Mouse (Mus musculus) E14TG2a.4 (cell line): ENCODE data around the gene Amtn.

ENCODE experiments used
- CTCF ChIP-seq: conservative IDR thresholded peaks from 2 replicates; pipeline ENCODE4 v1.5.1; 2014; ENCODE audit warnings: low read length
- NANOG ChIP-seq: IDR thresholded peaks from 2 replicates; pipeline ENCODE4 v1.6.1; 2014; ENCODE audit warnings: borderline replicate concordance, low read length, mixed read lengths
- POU5F1 ChIP-seq: IDR thresholded peaks from 2 replicates; pipeline ENCODE4 v1.6.1; 2014; ENCODE audit warnings: low read length, borderline replicate concordance

DNA sequence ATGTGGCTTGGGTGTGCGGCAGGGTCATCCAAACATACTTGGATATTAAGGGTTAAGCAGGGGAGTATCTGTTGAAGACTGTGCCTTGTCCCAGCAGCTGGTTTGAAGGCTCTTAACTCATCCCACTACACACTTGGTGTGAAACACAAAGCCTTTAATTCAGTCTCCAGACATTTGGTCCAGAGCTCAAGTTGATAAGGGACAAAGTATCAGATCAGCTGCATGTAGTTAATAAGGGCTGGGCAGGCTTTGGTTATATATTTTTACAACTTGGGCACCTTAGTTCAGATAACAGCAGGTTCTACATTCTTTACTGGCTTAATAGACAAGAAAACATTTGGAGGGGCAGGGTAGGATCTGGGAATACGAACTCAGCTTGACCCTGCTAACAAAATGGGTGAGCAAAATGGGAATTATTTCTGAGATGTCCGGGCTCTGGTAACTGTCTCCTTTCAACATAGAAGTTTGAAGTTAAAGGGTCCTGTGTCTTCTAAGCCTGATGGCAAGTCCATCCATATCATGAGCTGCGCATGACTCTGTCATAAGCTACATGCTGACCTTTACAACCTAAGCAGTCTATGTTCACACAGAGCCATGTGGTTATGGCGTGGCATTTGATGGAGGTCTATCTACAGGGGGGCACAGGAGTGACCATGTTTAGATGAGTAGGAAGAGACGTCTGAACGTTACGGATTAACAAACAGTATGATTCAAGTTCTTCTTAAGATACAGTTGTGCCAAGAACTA, 44.6 kb downstream of the Amtn start:
- TF ChIP-seq CTCF (no peak), POU5F1 (no peak), NANOG (no peak)
